Comparison of ENCODE assay signal across 21 mouse cellular contexts in genomic region chr9:56658580-56658979, GRCm38 (mm10).
"Had no signal": no experiment of that assay in that cellular context is flagged by ENCODE, and none has a peak within 500 bp of the region (broad histone marks: within the 10 kb centered on the region; RNA-seq: fewer than 3 reads in every experiment).

No protein-coding gene starts in this region.

- H3K27ac ChIP-seq: kidney, embryonic 15.5 days; limb, embryonic 12.5 days; limb, embryonic 15.5 days; liver, embryonic 14.5 days; lung, embryonic 15.5 days; midbrain, embryonic 10.5 days; midbrain, embryonic 13.5 days; neural tube, embryonic 13.5 days; stomach, embryonic 15.5 days had no signal

- H3K36me3 ChIP-seq: kidney, embryonic 15.5 days; limb, embryonic 12.5 days; limb, embryonic 15.5 days; lung, embryonic 15.5 days; midbrain, embryonic 10.5 days; midbrain, embryonic 13.5 days; neural tube, embryonic 13.5 days; stomach, embryonic 15.5 days had no signal

- ATAC-seq: liver, postnatal 0 days; midbrain, embryonic 13.5 days; midbrain, embryonic 16.5 days had no signal

- DNase-seq: kidney, postnatal 10 days; kidney, postnatal 36 days; liver, postnatal 0 days; lung, postnatal 10 days; lung, postnatal 36 days; retina, postnatal 1 day; spleen, adult 18-20 months; thymus, postnatal 36 days had no signal

- H3K4me1 ChIP-seq: lung, embryonic 15.5 days; megakaryocyte, embryonic 14.5 days; stomach, embryonic 15.5 days had no signal

- H3K4me3 ChIP-seq: kidney, embryonic 15.5 days; limb, embryonic 12.5 days; limb, embryonic 15.5 days; lung, embryonic 15.5 days; megakaryocyte, embryonic 14.5 days; midbrain, embryonic 10.5 days; midbrain, embryonic 13.5 days; myocyte; neural tube, embryonic 13.5 days; stomach, embryonic 15.5 days had no signal

- H3K4me2 ChIP-seq: kidney, embryonic 15.5 days; limb, embryonic 12.5 days; limb, embryonic 15.5 days; liver, embryonic 11.5 days; lung, embryonic 15.5 days; midbrain, embryonic 13.5 days; neural tube, embryonic 13.5 days; stomach, embryonic 15.5 days had no signal

- H3K9me3 ChIP-seq: kidney, embryonic 15.5 days; limb, embryonic 12.5 days; limb, embryonic 15.5 days; lung, embryonic 15.5 days; megakaryocyte, embryonic 14.5 days; midbrain, embryonic 10.5 days; midbrain, embryonic 13.5 days; neural tube, embryonic 13.5 days; stomach, embryonic 15.5 days had no signal

- H3K9ac ChIP-seq: kidney, embryonic 15.5 days; limb, embryonic 12.5 days; limb, embryonic 15.5 days; liver, embryonic 14.5 days; liver, postnatal 0 days; lung, embryonic 15.5 days; midbrain, embryonic 13.5 days; neural tube, embryonic 13.5 days; stomach, embryonic 15.5 days had no signal

- H3K27me3 ChIP-seq: kidney, embryonic 15.5 days; lung, embryonic 15.5 days; stomach, embryonic 15.5 days had no signal
